Mouse (Mus musculus): ENCODE measurements around the gene Vmn1r180. TPM values are rescaled to one million over a fixed set of nuclear protein-coding genes. Genes with fewer than 3 reads are reported as not detected.

Vmn1r180 gene
- polyA plus RNA-seq (2017; shearing (Covaris generic)) = not detected

DNA sequence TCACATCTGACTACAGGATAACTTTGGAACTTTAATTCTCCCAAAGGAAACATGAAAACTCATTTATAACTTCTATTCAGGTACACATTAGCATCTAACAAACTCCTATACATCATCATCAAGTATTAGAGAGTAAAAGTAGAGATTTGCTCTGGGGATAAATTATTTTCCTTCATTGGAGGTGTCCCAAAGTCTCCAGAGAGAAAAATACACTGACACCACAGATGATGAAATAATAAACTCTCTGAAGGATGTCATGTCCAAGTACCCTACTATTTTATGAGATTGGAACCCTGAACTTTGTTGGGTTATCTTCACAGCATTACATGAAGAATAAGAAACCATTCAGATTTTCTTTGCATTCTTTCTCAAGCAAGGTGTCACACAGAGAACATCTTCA is at the start of gene Vmn1r180:
Vmn1r180 (plus strand) TSS at position 301 of the 400 bp plus-strand sequence.

DNA sequence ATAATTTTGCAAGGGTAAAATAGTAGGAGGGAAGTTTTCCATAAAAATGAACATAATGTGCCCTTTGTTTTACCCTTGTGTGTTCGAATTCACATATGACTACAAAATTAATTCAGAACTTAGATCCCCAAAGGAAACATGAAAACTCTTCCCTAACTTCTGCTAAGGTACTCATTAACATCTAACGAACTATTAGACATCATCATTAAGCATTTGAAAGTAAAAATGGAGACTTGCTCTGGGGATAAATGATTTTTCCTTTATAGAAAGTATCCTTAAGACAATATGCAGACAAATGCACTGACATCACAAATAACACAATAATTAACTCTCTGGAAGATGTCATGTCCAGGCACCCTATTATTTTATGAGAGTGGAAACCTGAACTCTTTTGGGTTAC is 23.8 kb upstream of the Vmn1r180 start, which contains the start of gene Vmn1r179:
Vmn1r179 (plus strand) TSS at position 301 of the 400 bp plus-strand sequence.

DNA sequence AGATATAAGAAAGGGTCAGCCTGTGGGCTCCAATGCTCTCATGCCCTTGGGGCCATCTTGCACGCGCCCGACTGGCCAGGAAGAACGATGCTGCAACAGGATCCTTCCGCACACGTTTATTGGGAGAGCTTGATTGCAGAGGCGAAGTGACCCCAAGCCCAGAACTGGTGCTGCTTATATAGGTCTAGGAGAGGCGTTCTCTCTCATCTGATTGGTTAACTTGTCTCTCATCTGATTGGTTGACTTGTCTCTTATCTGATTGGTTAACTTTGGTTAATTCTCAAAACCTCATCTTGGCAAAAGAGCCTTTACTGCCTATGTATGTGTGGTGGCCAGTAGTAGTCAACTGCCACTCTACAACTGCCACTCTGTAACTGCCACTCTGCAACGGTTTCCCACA is 23.9 kb downstream of the Vmn1r180 start, which contains the start of gene Vmn1r181:
Vmn1r181 (plus strand) TSS at position 301 of the 400 bp plus-strand sequence.

GRCm38 (mm10) chr7:24001391-24001790 is 51.0 kb downstream of the Vmn1r180 start, which contains the start of gene V1rd19:
Gene V1rd19 (plus strand): TSS chr7:24001691.

Other genes with a start within 250 kb of the Vmn1r180 start
- gene Vmn1r173, start 249.9 kb upstream of the Vmn1r180 start, polyA plus RNA-seq (2017; shearing (Covaris generic)) = not detected
- gene Vmn1r174, start 198.4 kb upstream of the Vmn1r180 start, polyA plus RNA-seq (2017; shearing (Covaris generic)) = under 1 TPM in 1 of 2 experiments, not detected in 1; 0.15 TPM
- not detected for gene Vmn1r175, start 140.0 kb upstream of the Vmn1r180 start, polyA plus RNA-seq (2017; shearing (Covaris generic))
- gene Vmn1r176, start 113.3 kb upstream of the Vmn1r180 start, polyA plus RNA-seq (2017; shearing (Covaris generic)) = not detected
- not detected for gene Vmn1r177, start 84.2 kb upstream of the Vmn1r180 start, polyA plus RNA-seq (2017; shearing (Covaris generic))
- not detected for gene Vmn1r178, start 58.6 kb upstream of the Vmn1r180 start, polyA plus RNA-seq (2017; shearing (Covaris generic))
- under 1 TPM in 1 of 2 experiments, not detected in 1; 0.09 TPM for gene Vmn1r179, start 23.7 kb upstream of the Vmn1r180 start, polyA plus RNA-seq (2017; shearing (Covaris generic))
- gene Vmn1r181, start 24.0 kb downstream of the Vmn1r180 start, polyA plus RNA-seq (2017; shearing (Covaris generic)) = not detected
- not detected for gene V1rd19, start 51.1 kb downstream of the Vmn1r180 start, polyA plus RNA-seq (2017; shearing (Covaris generic))
- under 1 TPM in 1 of 2 experiments, not detected in 1; 0.06 TPM for gene Vmn1r183, start 102.6 kb downstream of the Vmn1r180 start, polyA plus RNA-seq (2017; shearing (Covaris generic))
- 10 to 100 TPM; 19.4 to 25.0 TPM for gene Zfp180, start 131.3 kb downstream of the Vmn1r180 start, polyA plus RNA-seq (2017; shearing (Covaris generic))
- 1 to 10 TPM; 1.2 to 2.3 TPM for gene Zfp112, start 161.7 kb downstream of the Vmn1r180 start, polyA plus RNA-seq (2017; shearing (Covaris generic))
- gene Zfp235, start 183.5 kb downstream of the Vmn1r180 start, polyA plus RNA-seq (2017; shearing (Covaris generic)) = 10 to 100 TPM; 13.6 to 17.9 TPM
- under 1 TPM; 0.47 to 0.77 TPM for gene Zfp114, start 224.4 kb downstream of the Vmn1r180 start, polyA plus RNA-seq (2017; shearing (Covaris generic))